Mouse (Mus musculus): ENCODE measurements around the gene Sec14l3.
"Not testable (repeated sequence)": the region's sequence is repeated elsewhere in the genome, so short reads cannot be mapped to it uniquely, and the experiment has no call there.

The Sec14l3 gene

DNA sequence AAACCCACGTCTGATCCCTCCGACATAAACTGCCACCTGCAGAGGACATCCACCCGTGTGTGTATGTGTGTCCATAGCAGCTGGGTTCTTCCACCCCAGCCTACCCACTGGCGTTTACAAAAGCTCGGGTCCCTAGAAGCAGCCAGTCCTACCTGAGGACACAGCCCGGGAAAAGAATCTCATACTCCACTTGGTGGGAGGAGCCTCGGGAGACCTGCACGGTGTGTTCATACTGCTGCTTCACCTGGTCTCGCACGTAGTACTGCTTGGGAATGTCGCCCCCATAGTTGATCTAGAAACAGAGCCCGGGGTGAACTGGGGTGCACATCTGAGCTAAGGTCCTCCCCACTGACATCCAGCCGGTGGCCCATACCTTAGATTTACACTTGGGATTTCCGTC lies 38.9 kb downstream of the Sec14l3 start:
- no peak for DNase-seq

DNA sequence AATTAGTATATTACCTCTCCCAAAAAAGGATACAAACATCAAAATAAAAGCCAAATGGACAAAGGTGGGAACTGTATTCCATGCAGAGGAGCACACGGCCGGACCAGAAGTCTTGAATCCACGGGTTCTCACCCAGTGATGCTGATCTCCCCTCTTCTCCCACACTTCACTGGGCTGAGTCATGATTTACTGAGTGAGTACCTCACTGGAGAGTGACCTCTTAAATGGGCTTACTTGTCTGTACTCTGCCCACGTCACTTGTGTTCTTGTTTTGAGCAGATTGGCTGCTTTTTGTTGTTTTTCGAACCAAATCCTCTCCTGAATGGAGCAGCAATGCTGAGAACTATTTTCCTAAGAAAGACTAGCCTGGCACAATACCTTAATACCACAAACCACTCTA lies 40.3 kb downstream of the Sec14l3 start:
- DNase-seq = no peak

DNA sequence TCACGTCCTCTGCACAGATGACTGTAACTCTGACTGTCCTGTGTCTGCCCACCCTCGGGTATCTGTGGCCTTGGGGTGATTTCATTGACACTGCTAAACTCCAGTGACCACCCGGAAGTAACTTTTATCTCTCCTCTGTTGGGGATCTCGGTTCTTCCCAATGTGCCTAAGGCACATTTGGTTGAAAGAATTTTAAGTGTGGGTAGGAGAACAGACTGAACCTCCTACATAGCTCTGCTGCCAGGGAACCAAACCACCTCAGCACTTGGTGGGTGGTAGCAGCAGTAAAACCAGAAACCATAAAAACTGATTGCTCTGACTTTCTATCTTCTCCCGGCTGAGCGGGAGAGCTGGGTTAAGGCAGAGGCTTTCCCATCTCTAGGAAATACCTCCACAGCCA lies 40.8 kb downstream of the Sec14l3 start:
- DNase-seq = no peak

DNA sequence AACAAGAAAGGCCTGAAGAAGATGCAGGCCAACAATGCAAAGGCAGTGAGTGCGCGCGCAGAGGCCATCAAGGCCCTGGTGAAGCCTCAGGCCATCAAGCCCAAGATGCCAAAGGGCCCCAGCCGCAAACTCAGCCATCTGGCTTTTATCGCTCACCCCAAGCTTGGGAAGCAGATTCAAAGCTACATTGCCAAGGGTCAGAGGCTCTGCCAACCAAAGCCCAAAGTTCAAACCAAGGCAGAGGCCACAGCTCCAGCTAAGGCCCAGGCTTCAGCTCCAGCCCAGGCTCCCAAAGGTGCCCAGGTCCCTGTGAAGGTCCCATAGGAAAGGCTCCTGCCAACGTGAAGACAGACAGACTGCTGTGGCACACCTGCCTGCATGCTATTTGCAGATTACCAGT lies 43.3 kb downstream of the Sec14l3 start:
- DNase-seq = not testable (repeated sequence)

DNA sequence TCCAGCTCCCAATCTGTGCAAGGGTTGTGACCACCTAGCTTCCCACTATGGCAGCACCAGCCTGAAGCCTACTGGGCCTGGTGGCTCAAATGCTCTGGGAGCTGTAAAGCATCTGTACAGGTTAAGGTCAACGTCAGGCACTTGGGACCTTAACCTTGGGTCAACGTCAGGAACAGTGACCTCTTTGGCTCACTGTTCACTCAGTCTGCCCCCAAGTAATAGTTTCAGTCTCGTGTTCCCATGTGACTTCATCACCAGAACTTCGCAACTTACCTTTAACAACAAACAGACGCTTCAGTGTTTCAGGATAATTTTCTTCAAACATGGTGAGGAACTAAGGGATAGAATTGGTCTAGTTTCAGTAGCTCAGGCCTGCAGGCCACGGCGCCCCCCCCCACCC lies 44.0 kb downstream of the Sec14l3 start:
- no peak for DNase-seq

DNA sequence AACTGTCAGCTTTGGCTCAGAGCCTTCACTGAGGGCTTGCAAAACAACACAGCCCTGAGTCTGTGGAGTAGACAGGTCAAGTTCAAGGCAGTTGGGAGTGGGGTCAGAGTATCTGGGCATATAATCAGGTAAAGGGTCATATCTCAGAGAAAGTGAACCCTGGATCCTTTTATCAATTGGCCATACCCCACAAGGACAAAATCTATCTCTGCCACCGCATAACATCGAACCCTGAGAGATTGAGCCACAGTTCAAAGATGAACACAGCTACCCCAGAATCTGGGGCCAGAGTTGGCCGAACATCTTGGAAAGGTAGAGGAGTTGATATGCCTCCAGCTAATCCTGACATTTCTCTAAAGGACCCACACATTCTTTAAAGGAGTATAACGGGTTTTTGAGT lies 47.4 kb downstream of the Sec14l3 start:
- no peak for DNase-seq

DNA sequence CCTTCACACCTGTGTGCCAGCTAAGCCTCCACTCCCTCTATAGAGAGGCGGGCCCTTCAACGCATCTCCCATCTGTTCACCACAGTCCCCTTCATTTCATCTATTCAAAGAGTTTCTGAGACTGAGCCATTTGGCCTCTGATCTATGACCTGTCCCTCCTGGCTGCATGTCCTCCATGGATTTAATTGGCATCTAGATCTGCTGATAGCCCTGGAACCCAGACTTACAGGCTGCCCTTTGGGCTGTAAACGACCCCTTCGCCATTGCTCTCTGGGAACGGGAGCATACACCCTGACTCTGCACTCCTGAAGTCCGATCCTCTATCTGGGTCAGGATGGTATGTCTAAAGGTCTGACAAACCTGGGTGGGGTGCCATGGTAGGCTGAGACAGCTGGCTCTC lies 48.2 kb downstream of the Sec14l3 start:
- no peak for DNase-seq

DNA sequence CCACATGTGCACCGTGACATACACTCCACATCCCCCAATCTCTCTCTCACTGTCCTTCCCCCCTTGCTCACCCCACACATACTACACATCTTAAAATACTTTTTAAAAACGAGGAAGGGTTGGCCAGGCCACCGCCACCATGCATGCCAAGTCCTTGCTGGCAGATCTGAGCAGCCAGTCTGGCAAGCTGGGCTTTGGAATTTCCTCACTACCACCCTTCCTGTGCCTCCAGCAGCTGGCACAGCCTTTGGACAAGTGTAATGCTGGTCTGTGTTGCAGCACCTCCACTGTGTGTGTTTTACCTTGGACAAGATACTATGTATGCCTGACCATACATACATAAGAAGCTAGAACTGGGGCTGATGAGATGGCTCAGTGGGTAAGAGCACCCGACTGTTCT lies 48.9 kb downstream of the Sec14l3 start:
- no peak for DNase-seq

DNA sequence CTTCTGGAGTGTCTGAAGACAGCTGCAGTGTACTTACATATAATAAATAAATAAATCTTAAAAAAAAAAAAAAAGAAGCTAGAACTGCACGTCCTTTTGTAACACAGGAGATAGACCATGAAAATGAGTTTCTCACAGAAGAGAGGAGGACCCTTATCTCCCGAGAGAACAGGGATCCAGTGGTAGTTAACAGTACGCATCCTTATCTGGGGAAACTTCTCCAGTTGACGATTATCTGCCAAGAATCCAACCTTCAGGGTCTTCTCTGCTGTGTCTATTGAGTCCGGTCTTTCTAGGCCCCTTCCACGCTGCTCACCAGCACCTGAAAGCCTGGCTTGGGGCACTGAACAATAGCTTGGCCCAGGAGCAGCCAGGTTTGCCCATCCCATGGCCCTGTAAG lies 49.3 kb downstream of the Sec14l3 start:
- no peak for DNase-seq

DNA sequence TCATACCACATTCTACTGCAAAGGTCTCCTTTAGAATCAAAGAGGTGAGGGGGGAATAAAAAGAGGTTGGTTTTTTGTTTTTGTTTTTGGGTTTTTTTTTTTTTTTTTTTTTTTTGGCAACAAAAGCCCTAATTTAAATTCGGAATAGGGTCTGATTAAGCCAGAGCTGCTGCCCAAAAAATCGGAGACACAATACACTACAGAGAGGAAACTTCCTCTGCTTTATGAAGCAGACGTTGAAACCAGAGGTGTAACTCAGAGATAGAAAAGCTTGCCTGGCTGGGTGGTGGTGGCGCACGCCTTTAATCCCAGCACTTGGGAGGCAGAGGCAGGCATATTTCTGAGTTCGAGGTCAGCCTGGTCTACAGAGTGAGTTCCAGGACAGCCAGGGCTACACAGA lies 49.9 kb downstream of the Sec14l3 start:
- DNase-seq = not testable (repeated sequence)

DNA sequence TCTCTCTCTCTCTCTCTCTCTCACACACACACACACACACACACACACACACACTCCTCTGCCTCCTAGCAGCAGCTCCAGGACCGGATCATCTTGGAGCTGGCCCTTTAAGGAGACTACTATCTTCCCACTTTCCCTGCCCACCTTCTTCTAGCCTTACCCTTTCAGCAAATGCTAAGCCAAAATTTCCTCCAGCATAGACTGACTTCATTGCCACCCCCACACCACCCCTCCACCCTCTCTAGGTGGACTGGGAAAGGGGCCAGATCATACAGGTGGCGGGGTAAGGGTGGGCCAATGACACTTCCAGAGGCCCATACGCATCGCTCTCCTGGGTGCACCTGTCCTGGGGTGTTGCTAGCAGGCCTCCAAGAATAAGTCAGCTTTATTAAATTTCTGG lies 50.8 kb downstream of the Sec14l3 start:
- DNase-seq = no peak

DNA sequence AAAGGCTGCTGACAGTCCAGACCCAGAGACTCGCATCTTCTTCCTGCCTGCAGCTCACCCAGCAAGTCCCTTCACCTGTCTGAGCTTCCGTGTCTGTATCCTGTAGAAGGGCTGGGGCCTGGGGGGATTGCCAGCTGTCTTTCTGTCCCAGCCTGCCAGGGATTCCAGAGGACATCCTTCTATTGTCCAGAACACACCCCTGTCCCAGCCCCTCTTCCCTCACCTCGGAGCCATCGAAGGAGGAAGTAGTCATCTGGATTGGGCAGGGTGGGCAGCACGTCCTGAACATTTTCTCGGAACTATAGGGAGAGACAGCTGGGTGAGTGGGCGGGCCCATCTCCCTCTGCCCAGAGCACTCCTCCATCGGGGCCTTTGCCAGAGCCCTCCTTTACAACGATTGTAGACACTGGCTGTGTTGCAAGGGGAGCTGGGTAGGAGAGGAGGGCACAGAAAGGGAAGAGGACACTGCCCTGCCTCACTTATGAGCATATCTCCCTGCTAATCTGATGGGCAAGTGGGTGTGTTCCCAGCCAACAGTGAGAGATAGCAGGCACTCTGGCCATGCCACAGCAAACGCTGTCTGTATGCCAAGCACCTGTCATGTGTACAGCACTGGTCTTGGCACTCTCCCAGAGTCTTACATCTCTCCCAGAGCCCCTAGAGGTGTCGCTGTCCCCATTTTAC lies 52.0 kb downstream of the Sec14l3 start:
- DNase-seq = no peak

DNA sequence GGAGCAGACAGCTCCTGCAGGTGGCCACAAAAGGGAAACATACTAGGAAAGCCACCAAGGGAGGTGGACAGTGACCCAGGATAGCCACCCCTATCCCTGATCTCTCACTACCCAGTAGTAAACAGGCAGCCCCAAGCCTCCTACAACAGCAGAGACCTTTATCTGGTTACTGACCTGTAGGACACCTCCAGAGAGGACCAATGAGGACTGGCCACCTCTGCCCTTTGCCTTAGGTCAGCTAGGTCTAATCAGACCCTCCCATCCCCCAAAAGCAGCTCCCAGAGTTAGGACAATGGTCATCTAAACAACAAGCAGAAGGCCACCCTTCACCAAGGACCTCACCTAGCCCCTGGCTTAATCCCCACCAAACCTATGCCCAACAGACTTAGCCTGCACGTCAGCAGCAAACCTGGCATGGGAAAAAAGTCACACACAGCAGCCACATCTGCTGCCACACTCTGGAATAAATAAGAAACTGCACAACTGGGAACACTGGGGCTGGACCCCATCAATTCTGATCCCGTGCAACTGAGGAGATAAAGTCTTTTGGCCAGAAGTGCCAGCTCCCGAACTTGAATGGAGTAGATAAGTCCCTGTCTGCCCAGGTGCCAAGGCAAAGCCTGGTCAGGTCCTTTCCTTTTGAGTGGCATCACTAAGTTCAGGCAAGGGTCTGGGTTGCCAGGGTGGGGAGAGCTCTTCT lies 52.9 kb downstream of the Sec14l3 start:
- no peak for DNase-seq

DNA sequence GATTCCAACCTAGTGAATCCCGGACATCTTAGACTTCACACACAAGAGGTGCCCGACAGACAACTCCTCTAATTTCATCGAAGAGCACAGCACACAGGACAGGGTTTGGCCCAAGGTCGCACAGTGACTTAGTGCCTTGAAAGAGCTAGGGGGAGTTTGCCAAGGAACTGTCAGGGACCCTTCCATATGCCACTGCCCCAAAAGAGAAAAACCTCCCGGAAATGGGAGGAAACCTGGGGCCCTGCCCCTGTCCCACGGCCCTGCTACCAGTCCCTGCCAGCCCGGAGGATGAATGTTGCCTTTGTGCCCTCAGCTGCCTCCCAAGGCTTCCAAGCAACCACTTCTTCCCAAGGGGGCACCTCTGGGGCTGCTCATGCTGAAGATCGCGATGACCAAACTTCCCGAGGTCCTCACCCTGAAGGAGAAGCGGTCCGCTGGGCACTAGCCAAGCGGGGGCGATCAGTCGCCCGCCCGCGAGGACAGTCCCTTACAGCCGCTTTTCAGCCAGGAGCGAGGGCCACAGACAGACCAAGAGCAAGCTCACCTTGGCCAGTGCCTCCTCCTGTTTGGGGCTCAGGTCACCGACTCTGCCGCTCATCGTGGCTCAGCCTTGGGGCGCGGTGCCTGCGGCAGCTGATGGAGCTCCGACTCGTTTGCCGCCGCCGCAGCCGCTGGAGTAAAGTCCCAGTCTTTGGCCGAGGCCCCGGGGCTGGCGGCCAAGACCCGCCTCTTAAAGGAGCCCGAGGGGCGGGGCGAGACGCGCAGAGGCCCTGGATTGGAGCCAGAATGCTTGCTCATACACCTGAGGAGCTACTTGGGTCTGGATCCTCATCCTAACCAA lies 53.7 kb downstream of the Sec14l3 start:
- peak; percentile 90 for DNase-seq

DNA sequence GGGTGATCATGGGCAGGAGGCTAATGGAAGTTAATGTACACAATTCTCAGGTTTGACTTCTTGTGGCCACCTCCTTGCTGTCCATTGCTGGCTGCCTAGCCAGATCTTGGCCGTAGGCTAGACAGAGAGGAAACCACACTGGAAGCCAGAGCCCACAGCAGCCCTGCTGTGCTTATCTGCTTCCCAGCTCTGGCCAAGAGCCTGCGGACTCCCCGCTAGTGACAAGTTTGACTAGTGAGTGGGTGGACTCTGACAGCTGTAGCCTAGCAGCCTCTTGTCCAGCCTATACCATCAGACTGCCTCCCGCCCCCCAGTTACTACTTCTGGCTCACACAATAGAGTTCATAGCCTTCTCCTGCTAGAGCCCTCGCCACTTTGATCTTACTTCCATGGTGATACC lies 55.0 kb downstream of the Sec14l3 start:
- DNase-seq = no peak

DNA sequence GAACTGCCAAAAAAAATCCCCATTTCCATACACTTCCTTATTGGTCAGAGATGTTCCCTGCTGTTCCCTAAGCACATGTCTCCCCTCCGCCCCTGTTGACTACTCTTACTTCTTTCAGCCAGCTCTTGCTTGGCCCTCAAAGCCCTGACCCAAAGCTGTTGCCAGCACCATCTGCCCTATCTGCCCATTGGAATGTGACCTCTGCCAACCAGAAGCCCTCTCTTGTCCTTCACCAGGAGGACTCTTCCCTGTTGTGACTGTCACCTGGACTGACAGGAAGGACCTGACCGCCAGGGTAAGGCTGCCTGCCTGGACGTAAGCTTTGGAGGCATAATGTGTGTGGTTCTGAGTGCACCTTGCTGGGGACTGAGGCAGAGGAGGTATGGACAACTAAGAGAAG lies 57.0 kb downstream of the Sec14l3 start:
- DNase-seq = no peak

DNA sequence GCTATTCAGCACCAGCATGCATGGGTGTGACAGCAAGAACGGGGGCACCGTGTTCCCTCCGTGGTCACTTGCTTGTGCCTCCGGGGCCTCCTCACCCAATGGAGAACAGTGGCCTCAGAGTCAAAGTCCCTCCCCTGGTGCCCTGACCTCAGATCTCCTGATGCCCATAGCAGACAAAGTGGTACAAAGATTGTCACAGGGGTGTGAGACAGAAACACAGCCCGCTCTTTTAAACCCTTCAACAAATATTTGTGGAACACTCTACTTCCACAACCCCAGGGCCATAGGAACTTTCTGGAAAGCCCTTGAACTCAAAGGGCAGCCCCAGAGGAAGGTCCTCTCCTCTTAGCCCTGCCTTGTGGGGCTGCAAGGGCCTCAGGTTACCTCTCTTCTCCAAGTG lies 57.6 kb downstream of the Sec14l3 start:
- peak; percentile 57 for DNase-seq

DNA sequence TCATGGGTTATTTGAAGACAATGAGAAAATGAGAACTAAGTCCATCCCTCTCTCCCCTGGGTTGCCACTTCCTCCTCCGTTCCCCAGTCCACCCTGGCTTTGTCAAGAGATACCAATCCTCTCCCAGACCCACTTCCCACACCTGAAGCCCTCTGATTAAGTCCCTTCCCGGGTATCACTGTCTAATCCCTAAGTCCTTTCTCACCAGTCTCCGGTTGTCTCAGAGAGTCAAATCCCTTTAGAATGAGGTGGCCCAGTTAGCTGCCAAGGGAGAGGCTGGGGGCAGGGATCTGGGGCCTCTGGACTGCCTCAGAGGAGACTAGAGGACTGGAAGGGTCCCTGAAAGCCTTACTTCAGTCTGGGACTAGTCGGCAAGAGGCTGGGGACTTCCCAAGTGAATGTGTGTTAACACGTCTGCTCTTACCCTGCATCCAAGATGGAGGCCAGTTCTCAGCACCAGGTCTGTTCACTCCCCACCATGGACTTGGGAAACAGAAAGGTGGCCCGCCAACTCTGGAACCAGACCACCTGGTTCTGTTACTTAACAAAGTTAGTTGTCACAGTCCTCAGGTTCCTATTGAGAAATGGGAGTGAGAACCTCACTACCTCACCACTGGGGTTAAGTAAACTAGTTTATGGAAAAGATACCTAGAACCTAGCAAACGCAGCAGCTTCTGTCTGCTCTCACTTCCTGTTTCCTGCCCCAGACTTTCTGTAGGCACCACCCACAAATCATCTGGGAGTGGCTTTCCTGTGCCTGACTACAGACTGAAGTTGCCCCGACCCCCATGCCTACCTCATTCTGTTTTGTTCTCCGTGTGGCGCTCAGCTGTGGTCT lies 58.3 kb downstream of the Sec14l3 start, which contains the start of gene Sec14l2:
Gene Sec14l2, minus strand, starts transcription at position 674 of the 838 bp plus-strand sequence.
- peak; percentile 67 for DNase-seq

DNA sequence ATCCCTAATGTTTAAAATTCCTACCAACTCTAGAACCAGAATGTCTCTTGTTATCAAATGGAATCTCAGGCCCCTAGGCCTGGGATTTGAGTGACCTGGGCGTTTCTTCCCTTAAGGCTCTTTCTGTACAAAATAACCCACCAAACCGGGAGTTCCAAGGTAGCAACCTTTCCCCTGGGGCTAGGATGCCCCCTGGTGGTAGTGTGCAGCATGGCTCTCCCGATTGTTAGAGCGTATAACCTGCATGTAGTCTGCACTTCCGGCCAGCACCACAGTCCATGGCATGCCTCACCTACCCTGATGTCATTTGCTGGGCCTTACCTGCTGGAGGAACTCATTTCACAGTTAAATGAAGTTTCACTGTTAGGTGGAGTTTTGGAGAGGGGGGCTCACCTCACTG lies 59.3 kb downstream of the Sec14l3 start:
- peak; percentile 77 for DNase-seq

DNA sequence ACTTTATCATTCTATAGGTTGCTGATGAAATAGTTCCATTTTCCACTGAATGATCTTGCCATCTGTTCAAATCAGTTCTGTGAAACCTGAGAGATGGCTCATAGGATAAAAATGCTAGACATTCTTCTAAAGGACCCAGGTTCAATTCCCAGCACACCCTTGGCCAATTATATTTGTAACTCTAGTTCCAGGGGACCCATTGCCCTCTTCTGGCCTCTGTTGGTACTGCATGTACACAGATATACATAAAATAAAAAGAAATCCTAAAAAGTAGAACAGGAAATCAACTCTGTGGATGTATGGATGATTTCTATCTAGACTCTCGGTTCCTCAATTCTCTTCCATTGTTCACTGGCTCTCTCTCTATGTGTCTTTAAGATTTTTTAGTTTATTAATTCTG lies 62.4 kb downstream of the Sec14l3 start:
- DNase-seq = no peak
